Mouse (Mus musculus) gastrocnemius, postnatal 25 days (tissue): Measurements from ENCODE around the gene Fbln5. TPM values are rescaled to one million over a fixed set of nuclear protein-coding genes. Genes with fewer than 3 reads are reported as not detected.

Experiments
- DNase-seq: peaks from one replicate; pipeline ENCODE4 v3.0.0; 2022
- long read RNA-seq, 2 experiments: library from polyadenylated mRNA; stranded (forward); transcript quantifications; one replicate each; pipeline ENCODE4 v2.0.0; 2021
- total RNA-seq, 2 experiments: library from RNA; stranded (reverse); gene quantifications; 1 replicate in 1 of 2; 2 replicates in 1 of 2; pipeline ENCODE4 v1.2.3; 2021

The Fbln5 gene
- 10 to 100 TPM; 17.7 to 18.9 TPM for total RNA-seq
- long read RNA-seq, experiment 1, full-length matches to known transcripts, result 10 of 12 reads
- long read RNA-seq, experiment 1, partial matches to known transcripts, result 2 of 12 reads
- long read RNA-seq, experiment 1, other reads (novel, unspliced or antisense), result 0 of 12 reads
- long read RNA-seq, experiment 2, full-length matches to known transcripts, result 15 of 23 reads
- long read RNA-seq, experiment 2, partial matches to known transcripts, result 4 of 23 reads
- long read RNA-seq, experiment 2, other reads (novel, unspliced or antisense), result 4 of 23 reads

DNA sequence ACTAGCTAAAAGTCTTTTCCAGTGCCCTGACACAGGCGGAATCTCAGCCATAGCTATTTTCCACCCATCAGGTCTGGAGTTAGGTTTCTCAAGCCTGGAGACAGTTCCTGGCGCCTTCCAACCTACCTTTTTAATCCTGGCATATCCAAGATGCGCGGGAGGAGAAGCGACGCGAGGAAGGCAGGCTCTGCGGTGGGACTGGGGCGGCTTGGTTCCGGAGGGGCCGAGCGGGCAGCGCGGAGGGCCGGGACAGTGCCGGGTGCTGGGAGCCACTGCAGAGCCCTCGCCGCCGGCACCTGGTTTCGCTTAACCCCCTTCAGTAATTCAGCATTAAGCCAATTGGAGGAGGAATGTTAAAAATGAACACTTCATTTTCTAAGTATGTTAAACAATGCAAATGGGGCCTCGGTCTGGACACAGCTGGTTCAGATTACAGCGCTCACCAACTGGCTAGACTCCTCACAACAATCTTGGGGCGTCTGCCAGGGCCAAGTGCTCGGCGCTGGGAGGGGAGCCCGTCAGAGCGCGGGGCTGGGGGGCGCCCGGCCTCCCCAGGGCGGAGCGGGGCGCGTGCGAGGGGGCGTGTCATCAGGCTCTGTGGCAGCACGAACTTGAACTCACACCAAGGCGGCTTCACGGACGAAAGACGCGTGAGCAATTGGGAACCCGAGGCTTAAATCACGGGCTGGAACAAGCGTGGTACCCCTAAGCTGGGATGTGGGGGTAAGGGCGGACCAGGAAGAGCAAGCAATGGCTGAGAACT, at the start of gene Fbln5:
Gene Fbln5 (minus strand): TSS at position 448 of the 763 bp plus-strand sequence.
- peak; percentile 66 for DNase-seq

- DNase-seq, result no peak
Measured at GRCm38 (mm10) chr12:101862286-101862964, 43.6 kb upstream of the Fbln5 start.

GRCm38 (mm10) chr12:101860256-101860655, 41.4 kb upstream of the Fbln5 start:
- DNase-seq, result no peak

GRCm38 (mm10) chr12:101858011-101858410, 39.2 kb upstream of the Fbln5 start:
- DNase-seq, result no peak

DNA sequence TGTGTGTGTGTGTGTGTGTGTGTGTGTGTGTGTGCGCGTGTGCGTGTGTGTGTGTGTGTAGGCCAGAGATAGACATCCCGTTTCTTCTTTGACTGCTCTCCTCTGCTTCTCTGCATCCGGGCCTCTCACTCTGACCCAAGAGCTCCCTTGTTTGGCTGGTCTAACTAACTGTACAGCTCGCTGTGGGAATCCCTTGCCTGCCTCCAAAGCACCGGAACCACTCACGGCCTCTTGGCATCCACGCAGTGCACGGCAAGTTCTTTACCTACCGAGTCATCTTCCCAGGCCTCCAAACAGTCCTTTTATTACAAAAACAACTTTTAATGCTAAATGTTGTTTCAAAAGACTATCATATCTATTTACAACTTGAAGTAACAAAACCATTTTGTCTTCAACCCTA, 35.5 kb upstream of the Fbln5 start:
- DNase-seq, result no peak

DNA sequence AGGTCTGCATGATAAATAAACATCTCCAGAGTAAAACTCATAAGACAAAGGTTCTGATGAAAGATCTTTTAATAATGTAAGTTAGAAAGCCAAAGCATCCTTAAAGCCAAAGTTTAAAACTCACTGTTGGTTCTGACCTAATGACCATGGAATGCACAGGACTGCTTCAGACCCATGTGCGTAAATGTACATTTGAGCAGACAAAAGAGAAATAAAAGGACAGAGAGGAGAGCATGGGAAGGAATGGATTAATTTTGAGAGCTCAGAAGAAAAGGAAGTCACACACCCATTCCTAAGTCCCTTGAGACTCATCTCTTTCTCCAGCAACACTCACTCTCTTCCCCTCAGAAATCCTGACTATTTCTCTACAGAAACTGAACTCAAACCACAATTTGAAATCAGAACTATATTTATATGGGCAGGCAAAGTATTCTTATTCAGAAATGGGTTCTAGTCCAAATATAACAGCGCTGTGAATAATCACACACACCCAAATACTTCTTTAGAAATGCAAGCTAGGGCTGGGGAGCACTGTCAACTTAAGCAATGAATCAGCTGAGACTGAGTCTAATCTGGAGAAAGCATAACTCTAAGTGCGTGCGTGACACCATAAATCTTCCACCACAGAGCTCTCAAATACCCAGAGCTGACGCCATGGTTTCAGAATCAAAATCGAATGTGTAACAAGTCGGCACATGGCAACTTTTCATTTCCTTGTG, 33.1 kb upstream of the Fbln5 start:
- DNase-seq, result no peak

GRCm38 (mm10) chr12:101851314-101851713, 32.5 kb upstream of the Fbln5 start:
- no peak for DNase-seq

GRCm38 (mm10) chr12:101836546-101837274, 17.9 kb upstream of the Fbln5 start:
- DNase-seq, result no peak

DNA sequence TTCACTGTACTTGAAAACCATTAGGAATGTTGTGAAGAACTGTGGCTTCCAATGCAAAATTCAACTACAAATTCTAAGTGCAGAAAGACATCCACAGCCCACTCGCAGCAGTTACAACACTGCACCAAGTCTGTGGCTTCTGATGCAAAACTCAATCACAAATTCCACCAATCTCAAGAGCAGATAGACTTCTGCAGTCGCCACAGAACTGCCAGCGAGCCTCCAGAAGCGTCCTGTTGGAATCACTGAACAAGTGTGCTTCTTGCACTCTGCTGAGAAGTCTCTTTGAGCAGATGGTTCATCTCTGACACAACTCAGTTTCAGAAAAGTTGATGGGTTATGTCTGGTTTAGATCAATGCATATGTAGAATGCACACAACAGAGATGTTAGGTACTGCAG, 15.9 kb upstream of the Fbln5 start:
- DNase-seq, result no peak

DNA sequence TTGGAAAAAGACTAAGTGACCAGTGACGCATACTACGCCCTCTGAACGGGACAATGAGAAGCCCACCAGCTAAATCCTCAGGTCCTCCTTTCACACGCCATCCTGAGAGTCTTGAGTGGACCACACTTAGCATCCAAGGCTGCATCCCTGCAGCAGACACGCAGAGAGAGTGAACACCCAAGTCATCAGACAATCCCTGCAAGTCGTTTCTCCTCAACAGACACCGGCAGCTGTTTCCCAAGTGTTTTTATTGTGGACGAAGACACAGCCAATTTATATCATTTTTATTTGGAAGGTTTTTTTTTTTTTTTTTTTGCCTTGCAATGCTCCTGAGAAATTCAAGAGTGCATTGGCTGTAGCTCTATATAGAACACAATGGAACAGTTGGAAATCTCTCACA, 14.9 kb upstream of the Fbln5 start:
- no peak for DNase-seq

DNA sequence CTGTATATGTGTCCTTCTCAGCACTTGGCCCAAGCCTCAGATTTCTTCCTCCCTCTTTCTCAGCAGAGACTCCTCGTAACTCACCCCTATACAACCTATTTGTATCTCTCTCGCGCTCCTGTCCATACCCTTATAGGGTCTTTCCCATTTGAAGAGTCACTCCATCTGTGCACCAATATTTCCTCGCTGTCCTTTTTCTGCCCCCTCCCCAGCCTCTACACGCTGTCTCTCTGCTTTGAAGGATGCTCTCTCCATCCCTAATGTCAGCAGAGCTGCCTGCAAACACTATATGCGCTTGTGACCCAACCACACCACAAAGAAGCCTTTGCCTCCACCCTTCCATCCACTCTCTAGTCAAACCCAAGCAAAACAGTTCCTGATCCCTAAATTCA, 14.3 kb upstream of the Fbln5 start:
- no peak for DNase-seq

- no peak for DNase-seq
Measured at GRCm38 (mm10) chr12:101832179-101833114, 13.6 kb upstream of the Fbln5 start.

GRCm38 (mm10) chr12:101831221-101831620, 12.4 kb upstream of the Fbln5 start:
- DNase-seq, result no peak

DNA sequence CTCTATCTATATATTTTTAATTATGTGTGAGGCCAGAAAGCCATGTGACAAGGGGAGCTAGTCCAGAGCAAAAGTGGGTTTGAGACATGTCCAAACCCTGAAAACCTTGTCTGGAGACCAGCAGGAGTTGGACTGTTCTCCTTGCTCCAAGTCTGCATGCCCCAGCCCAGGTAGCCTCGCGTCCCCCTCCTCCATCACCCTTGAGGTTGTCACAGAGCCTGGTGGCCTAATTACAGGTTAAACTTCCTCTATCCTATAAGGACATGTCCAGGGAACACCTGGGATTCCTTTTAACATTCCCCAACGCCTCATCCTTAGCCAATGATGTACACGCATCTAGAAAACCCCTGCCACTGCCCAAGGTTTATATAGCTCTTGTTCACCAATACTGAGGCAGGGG, 4.3 kb upstream of the Fbln5 start:
- DNase-seq, result no peak

- DNase-seq, result no peak
Measured at GRCm38 (mm10) chr12:101821596-101821995, 2.7 kb upstream of the Fbln5 start.

DNA sequence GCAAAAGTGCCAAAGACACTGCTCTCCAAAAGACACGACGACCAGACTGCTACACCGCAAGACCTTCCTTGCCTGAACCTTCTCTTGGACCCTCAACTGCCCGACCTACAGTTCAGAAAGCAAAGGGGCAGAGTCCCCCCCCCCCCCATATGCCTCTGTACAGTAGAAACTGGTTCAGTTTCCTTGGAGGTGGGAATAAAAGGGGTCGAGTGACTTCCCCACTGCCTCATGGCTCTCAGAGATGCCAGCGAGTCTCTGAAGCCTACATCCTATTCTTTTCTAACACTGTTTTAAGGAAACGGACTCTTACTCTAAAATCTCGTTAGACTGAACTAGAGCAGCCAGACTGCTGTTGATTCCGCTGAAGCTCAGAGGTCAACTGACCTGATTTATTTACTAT, 715 bp upstream of the Fbln5 start:
- no peak for DNase-seq

DNA sequence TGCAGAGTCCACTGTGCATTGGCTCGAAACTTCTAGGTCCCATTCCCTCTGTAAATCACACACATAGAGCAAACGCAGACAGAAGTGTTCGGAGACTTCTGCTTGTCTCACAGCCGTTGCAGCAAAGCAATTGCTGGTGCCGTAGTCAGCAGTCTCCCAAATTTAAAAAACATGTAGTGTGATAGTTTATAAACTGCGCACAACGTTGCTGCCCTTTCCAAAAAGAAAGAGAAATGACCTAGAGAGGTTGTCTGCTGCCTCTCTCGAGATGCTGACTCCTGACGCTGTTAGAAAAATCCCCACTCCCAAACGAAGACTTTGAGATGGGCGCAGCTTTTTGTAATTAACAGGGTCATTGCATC, 628 bp downstream of the Fbln5 start:
- no peak for DNase-seq

GRCm38 (mm10) chr12:101816810-101817209, 2.0 kb downstream of the Fbln5 start:
- DNase-seq, result no peak

DNA sequence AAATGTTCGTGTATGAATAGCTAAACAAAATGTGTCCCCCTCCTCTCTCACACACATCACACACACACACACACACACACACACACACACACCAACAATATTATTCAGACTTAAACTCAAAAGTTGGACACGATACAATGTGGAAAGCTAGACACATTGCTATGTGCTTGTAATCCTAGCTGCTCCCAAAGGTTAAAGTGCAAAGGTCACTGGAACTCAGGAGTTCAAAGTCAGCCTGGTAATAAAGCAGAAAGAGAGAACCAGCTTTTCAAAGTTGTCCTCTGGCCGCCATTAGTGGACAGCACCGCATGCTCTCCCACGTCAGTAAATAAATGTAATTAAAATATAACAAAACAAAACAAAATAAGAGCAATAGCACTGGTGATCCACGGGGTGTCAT, 3.1 kb downstream of the Fbln5 start:
- no peak for DNase-seq

DNA sequence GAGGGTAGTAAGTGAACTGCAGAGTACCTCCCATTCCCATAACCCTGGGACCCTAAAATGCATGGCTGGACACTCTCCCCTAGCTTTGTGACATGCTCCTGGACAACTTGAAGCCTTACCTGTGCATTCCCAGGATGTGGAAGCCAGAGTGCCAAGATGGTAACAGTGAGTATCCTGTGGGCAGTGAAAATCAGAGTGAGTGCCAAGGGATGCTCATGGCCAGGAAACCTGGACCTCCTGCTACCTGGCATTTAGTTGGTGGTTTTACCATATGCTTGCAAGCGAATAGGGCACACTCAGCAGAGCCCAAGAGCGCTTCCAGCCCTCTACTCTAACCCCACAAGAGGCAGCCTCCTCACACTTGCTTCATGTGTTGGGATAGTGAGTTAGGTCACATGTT, 4.4 kb downstream of the Fbln5 start:
- DNase-seq, result no peak

DNA sequence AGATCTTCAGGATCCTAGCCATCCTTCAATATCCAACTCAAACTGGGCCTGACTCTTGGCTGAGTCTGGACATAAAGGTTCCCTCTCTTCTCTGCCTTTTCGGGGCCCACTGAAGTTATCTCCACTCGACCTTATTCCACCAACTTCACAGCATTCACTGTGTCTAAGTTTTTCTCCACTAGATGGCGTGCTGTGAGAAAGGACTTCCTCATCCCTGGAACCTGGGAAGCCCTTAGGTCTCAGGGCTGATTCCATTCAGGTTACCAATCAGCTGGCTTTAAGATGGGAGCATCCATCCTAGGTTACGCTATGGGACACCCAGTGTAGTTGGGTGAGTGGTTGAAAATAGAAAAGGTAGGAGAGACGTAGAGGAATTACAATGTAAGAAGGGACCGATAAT, 7.7 kb downstream of the Fbln5 start:
- no peak for DNase-seq
